Mouse (Mus musculus): ENCODE results near the gene Gm36864.

DNA sequence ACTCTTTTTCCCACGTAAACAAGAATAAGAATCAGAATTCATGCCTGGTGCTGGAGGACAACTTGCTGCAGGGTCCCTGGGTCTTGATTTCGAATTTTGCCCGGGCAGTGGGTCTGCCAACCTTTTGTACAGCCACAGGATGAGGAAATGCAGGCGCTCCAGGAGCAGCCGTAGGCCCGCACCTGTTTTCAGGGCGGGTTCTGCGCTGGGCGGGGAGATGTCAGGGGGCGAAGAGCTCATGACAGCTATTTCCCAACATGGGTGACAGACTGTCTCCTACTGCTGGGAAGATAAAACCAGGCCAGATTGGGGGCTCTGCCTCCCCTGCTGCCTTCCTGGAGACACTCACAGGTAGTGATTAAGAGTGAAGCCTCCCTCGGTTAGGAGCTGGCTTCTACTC is 38.1 kb downstream of the Gm36864 start:
- no peak for TF ChIP-seq CTCF (IDR thresholded peaks at IDR 0.05)
- TF ChIP-seq EP300 (IDR thresholded peaks at IDR 0.05) = no peak

Measured in lung, postnatal 0 days (tissue).